Mouse (Mus musculus) stomach, postnatal 0 days (tissue): ENCODE data around the gene Sft2d1.

Experiments used
- CTCF ChIP-seq: IDR thresholded peaks from 2 replicates; pipeline ENCODE4 v1.5.1; 2016; ENCODE audit warnings: antibody characterized with exemption, low read depth, mild to moderate bottlenecking, moderate library complexity
- EP300 ChIP-seq: optimal IDR thresholded peaks from 2 replicates; pipeline ENCODE3; 2016; ENCODE audit warnings: antibody characterized with exemption

GRCm38 (mm10) chr17:8295825-8296224, 15.1 kb upstream of the Sft2d1 start:
- TF ChIP-seq CTCF (peak; percentile 49), EP300 (no peak)
